Mouse (Mus musculus) lung, postnatal 0 days (tissue): ENCODE measurements around the gene Plekhf1.

Source experiments
- CTCF ChIP-seq: IDR thresholded peaks from 2 replicates; pipeline ENCODE4 v1.5.1; 2016; ENCODE audit warnings: antibody characterized with exemption, mild to moderate bottlenecking
- EP300 ChIP-seq: IDR thresholded peaks from 2 replicates; pipeline ENCODE4 v1.6.1; 2016; ENCODE audit warnings: antibody characterized with exemption, mild to moderate bottlenecking, control low read depth

DNA sequence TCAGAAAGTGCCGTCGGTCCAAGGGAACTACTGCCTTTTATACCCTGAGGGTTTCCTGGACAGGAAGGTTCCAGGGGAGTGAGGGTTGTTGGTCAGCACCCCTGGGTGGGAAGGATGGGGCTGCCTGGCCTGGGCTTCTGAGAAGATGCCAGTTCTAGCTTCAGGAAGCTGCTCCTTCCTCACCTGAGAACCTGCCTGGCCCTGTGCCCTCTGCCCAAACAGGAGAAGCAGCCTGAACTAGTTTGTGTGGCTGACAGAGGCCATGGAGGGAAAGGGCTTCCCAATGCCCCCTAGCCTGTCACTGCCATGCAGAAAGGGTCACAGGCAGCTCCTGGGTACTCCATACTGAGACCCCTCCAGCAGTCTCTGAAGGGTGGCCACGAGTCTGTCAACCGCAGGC is 8.3 kb downstream of the Plekhf1 start:
- no peak for TF ChIP-seq CTCF
- no peak for TF ChIP-seq EP300
